Comparison of ENCODE assay signal across 8 mouse cellular contexts in genomic region chr8:26268751-26269415, GRCm38 (mm10).
A peak's percentile ranks its signal among the peaks of the same experiment; 100 is the strongest.
DNase-seq lines count a peak whose midpoint lies in the region; ATAC-seq and TF ChIP-seq lines count a peak whose summit lies in the region.

No protein-coding gene starts in this region.

- peak overlapping the region; percentile 17; the same call in 1 of the 2 replicates for H3K27ac ChIP-seq in liver, adult 2 months (replicated peaks; ENCODE audit: insufficient read depth, low read depth, low read length)
- 0 out of 2 replicates have a peak overlapping the region, but pooled peaks have one; percentile 9 for H3K27ac ChIP-seq in gastrocnemius, adult 2 months
- H3K27ac ChIP-seq in hindbrain, embryonic 16.5 days (ENCODE audit: low read depth, low read length) = no peak overlapping the region
- H3K27ac ChIP-seq in liver, embryonic 11.5 days (ENCODE audit: low read depth, low read length) = no peak overlapping the region

- intact Hi-C loops in gastrocnemius, adult 2 months (cut with DNase I) = no loop called here

- peak; percentile 15; the same call in 1 of the 2 replicates for ATAC-seq in hindbrain, embryonic 16.5 days
- no peak for ATAC-seq in liver, embryonic 11.5 days (replicated peaks; ENCODE audit: low FRiP score)

- H3K27me3 ChIP-seq in liver, adult 2 months (ENCODE audit: control insufficient read depth, insufficient read depth, low read length) = no peaks in the 10 kb centered on the region
- H3K27me3 ChIP-seq in hindbrain, embryonic 16.5 days (replicated peaks; ENCODE audit: control insufficient read depth, insufficient read depth, low read length) = 0 out of 2 replicates have a peak, but pooled peaks cover 3% of the 10 kb centered on the region
- H3K27me3 ChIP-seq in liver, embryonic 11.5 days (replicated peaks; ENCODE audit: control insufficient read depth, insufficient read depth, low read length) = 0 out of 2 replicates have a peak, but pooled peaks cover 3% of the 10 kb centered on the region

- H3K4me3 ChIP-seq in liver, adult 2 months (ENCODE audit: insufficient read depth, low read depth, low read length) = no peak overlapping the region
- no peak overlapping the region for H3K4me3 ChIP-seq in gastrocnemius, adult 2 months
- no peak overlapping the region for H3K4me3 ChIP-seq in hindbrain, embryonic 16.5 days (ENCODE audit: low read length)
- H3K4me3 ChIP-seq in liver, embryonic 11.5 days (ENCODE audit: low read depth, low read length) = no peak overlapping the region

- H3K79me2 ChIP-seq in liver, adult 2 months (ENCODE audit: control insufficient read depth, insufficient read depth, low read length) = no peaks in the 10 kb centered on the region

- H3K9me3 ChIP-seq in hindbrain, embryonic 16.5 days (ENCODE audit: control insufficient read depth, low read length) = no peaks in the 10 kb centered on the region
- H3K9me3 ChIP-seq in liver, embryonic 11.5 days (ENCODE audit: control insufficient read depth, low read length) = no peaks in the 10 kb centered on the region

- no peaks in the 10 kb centered on the region for H3K4me1 ChIP-seq in liver, adult 2 months (ENCODE audit: control insufficient read depth, insufficient read depth, low read length)
- H3K4me1 ChIP-seq in hindbrain, embryonic 16.5 days (ENCODE audit: control insufficient read depth, insufficient read depth, low read depth, low read length) = peaks cover 22% of the 10 kb centered on the region
- H3K4me1 ChIP-seq in liver, embryonic 11.5 days (replicated peaks; ENCODE audit: control insufficient read depth, insufficient read depth, low read length) = peaks cover 4% of the 10 kb centered on the region; the same call in 1 of the 2 replicates

- H3K36me3 ChIP-seq in liver, adult 2 months (ENCODE audit: control insufficient read depth, insufficient read depth, low read length) = no peaks in the 10 kb centered on the region
- H3K36me3 ChIP-seq in hindbrain, embryonic 16.5 days (ENCODE audit: control insufficient read depth, insufficient read depth, low read length) = no peaks in the 10 kb centered on the region
- H3K36me3 ChIP-seq in liver, embryonic 11.5 days (ENCODE audit: control insufficient read depth, insufficient read depth, low read length) = no peaks in the 10 kb centered on the region

- TF ChIP-seq POLR2A in liver, adult 2 months (IDR thresholded peaks at IDR 0.05; ENCODE audit: extremely low read depth, insufficient read depth, low read length) = no peak

- DNase-seq in liver, adult 2 months (ENCODE audit: extremely low read depth, low read depth, low spot score) = peak; percentile 17
- DNase-seq in liver = no peak
- peak; percentile 57 for DNase-seq in gastrocnemius, adult 2 months
- peak; percentile 18 for DNase-seq in lung, postnatal 25 days (ENCODE audit: low spot score)
- no peak for DNase-seq in spleen, adult 18-20 months
- DNase-seq in layer of hippocampus, adult 18-20 months (ENCODE audit: low spot score in 2 of 2) = no peak
- DNase-seq in liver, embryonic 11.5 days (ENCODE audit: low spot score) = no peak

- WGBS in liver, adult 2 months = 86% methylated on average over 17 of the region's 17 CpGs
- WGBS in hindbrain, embryonic 16.5 days = 27% methylated on average over 17 of the region's 17 CpGs
- 65% methylated on average over 17 of the region's 17 CpGs for WGBS in liver, embryonic 11.5 days

- no peak overlapping the region for H3K9ac ChIP-seq in liver, adult 2 months (ENCODE audit: low read depth, low read length)
- H3K9ac ChIP-seq in hindbrain, embryonic 16.5 days (ENCODE audit: low read depth, low read length) = no peak overlapping the region
- H3K9ac ChIP-seq in liver, embryonic 11.5 days (ENCODE audit: low read depth, low read length) = no peak overlapping the region

- no peak overlapping the region for H3K4me2 ChIP-seq in hindbrain, embryonic 16.5 days (ENCODE audit: low read length)
- no peak overlapping the region for H3K4me2 ChIP-seq in liver, embryonic 11.5 days

- no peak for TF ChIP-seq CTCF in liver, adult 2 months (IDR thresholded peaks at IDR 0.05; ENCODE audit: low read depth, low read length)
- no peak for TF ChIP-seq CTCF in gastrocnemius, adult 2 months (IDR thresholded peaks at IDR 0.05)

Comparison
In these comparisons a context has a peak if more than half of its experiments do, and no peak if none do; other contexts are left out.
1. DNase-seq: peak in liver, adult 2 months (single experiment), gastrocnemius, adult 2 months (single experiment) and lung, postnatal 25 days (single experiment); none in liver (single experiment), spleen, adult 18-20 months (0 of 2), layer of hippocampus, adult 18-20 months (0 of 2) and liver, embryonic 11.5 days (single experiment).
2. H3K27ac ChIP-seq: peak in liver, adult 2 months (single experiment) and gastrocnemius, adult 2 months (single experiment); none in hindbrain, embryonic 16.5 days (single experiment) and liver, embryonic 11.5 days (single experiment).